Mouse (Mus musculus) neural tube, embryonic 15.5 days (tissue): Measurements from ENCODE around the gene Rack1. TPM values are rescaled to one million over a fixed set of nuclear protein-coding genes. Genes with fewer than 3 reads are reported as not detected.
"Not testable (repeated sequence)": the region's sequence is repeated elsewhere in the genome, so short reads cannot be mapped to it uniquely, and the experiment has no call there.

Experiments
- ATAC-seq: fragments of 200-750 bp; cut with Nextera tagmentation; 2 replicates; pipeline ENCODE4 v1.8.0; 2017; ENCODE audit warnings: mild to moderate bottlenecking, moderate TSS enrichment, moderate library complexity; ENCODE audit not compliant: low FRiP score
- H3K27ac ChIP-seq: fragments of 300-500 bp; sonication (generic); replicated peaks from 2 replicates; pipeline ENCODE4 v1.5.1; 2015; ENCODE audit warnings: mild to moderate bottlenecking, inconsistent platforms
- H3K27me3 ChIP-seq: fragments of 300-500 bp; sonication (generic); replicated peaks from 2 replicates; pipeline ENCODE4 v1.6.1; 2015; ENCODE audit warnings: inconsistent platforms
- H3K36me3 ChIP-seq: fragments of 300-500 bp; sonication (generic); 2 replicates; pipeline ENCODE4 v1.6.1; 2015; ENCODE audit warnings: inconsistent platforms
- H3K4me1 ChIP-seq: fragments of 300-500 bp; sonication (generic); 2 replicates; pipeline ENCODE4 v1.6.1; 2015; ENCODE audit warnings: inconsistent platforms
- H3K4me2 ChIP-seq: fragments of 300-500 bp; sonication (generic); 2 replicates; pipeline ENCODE4 v1.6.1; 2015; ENCODE audit warnings: inconsistent platforms, mild to moderate bottlenecking, moderate library complexity
- H3K4me3 ChIP-seq: fragments of 300-500 bp; sonication (generic); replicated peaks from 2 replicates; pipeline ENCODE4 v1.5.1; 2015; ENCODE audit warnings: mild to moderate bottlenecking, inconsistent platforms
- H3K9ac ChIP-seq: fragments of 300-500 bp; sonication (generic); replicated peaks from 2 replicates; pipeline ENCODE4 v1.6.1; 2015; ENCODE audit warnings: mild to moderate bottlenecking, inconsistent platforms
- H3K9me3 ChIP-seq: fragments of 300-500 bp; sonication (generic); replicated peaks from 2 replicates; pipeline ENCODE4 v1.6.1; 2016; ENCODE audit warnings: inconsistent platforms
- WGBS: fragments of 180-500 bp; shearing (Covaris S2); methylation state at CpG from one replicate; pipeline ENCODE4 v1.1.7; 2015; ENCODE audit warnings: mixed read lengths; 5-methylcytosine and 5-hydroxymethylcytosine counted together
- polyA plus RNA-seq: library from polyadenylated mRNA; unstranded; fragments of >200 nt; fragmentation: Nextera tagmentation; extraction: Ambion mirVana; gene quantifications from 2 replicates; pipeline ENCODE4 v1.2.1, GENCODE M21; 2015

Rack1 gene
- 351 and 459 TPM in 2 replicates for polyA plus RNA-seq

DNA sequence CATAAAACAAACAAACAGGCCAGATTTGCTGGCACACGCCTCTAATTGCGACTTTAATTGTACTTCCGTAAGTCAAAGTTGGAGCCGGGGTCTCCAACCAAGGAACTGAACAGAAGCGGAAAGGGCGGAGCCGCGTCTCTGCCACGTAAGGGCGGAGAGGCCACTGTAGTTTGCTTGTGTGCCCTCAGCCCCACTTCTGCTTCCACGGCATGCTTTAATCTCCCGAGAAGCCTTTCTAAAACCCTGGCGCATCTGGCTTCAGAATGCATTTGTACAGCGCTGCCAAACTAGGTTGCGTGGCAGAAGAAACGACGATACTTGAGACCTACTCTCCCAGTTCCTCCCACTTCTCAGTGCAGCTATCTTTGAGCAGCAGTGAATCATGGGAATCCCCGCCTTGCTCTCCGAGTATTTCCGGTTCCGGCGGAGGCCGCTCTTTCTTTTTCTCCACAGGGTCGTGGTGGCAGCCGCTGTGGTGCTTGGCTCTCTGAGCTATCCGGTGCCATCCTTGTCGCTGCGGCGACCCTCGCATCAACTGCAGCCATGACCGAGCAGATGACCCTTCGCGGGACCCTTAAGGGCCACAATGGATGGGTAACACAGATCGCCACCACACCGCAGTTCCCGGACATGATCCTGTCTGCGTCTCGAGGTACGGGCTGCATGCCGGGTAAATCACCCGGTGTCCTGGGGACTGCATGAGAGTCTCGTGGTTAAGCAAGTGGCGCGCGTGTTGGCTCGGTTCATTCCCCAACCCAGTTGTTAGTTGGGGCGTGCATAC, at the start of gene Rack1:
Rack1 (plus strand) TSS at position 412 of the 781 bp plus-strand sequence.
- H3K4me3 ChIP-seq, result peak within 1 kb of the TSS; percentile 76
- H3K36me3 ChIP-seq, result peaks cover 38% of the 10 kb centered on the region
- ATAC-seq, result peak; percentile 93
- H3K9ac ChIP-seq, result peak within 1 kb of the TSS; percentile 82
- WGBS, result under 1% methylated on average over 47 of the region's 47 CpGs
- H3K27ac ChIP-seq, result peak within 1 kb of the TSS; percentile 98
- peak within 1 kb of the TSS; percentile 92 for H3K4me2 ChIP-seq
- H3K27me3 ChIP-seq, result no peaks in the 10 kb centered on the region
- no peaks in the 10 kb centered on the region for H3K9me3 ChIP-seq
- H3K4me1 ChIP-seq, result peaks cover 46% of the 10 kb centered on the region

DNA sequence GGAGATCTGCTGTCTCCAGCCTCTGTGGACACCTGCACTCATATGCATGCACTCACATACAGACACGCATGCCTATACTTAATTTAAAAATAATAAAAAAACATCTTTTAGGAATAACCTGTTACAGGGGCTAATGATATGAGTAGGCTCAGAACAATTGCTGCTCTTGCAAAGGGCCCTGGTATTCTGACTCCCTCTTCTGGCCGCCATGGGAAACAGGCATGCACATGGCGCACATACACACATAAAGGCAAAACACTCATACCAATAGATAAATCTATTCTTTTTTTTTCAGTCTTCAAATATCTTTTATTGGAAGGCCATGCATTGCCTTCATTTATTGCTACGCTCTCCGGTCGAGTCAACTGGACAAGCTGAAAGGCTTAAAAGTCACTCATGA, 49.7 kb upstream of the Rack1 start:
- Histone ChIP-seq H3K36me3 (no peaks in the 10 kb centered on the region), H3K27me3 (no peaks in the 10 kb centered on the region), H3K4me2 (no peak overlapping the region), H3K4me1 (no peaks in the 10 kb centered on the region), H3K9ac (no peak overlapping the region), H3K9me3 (no peaks in the 10 kb centered on the region), H3K4me3 (no peak overlapping the region), H3K27ac (no peak overlapping the region)
- WGBS, result 94% methylated on average over 6 of the region's 6 CpGs
- no peak for ATAC-seq

DNA sequence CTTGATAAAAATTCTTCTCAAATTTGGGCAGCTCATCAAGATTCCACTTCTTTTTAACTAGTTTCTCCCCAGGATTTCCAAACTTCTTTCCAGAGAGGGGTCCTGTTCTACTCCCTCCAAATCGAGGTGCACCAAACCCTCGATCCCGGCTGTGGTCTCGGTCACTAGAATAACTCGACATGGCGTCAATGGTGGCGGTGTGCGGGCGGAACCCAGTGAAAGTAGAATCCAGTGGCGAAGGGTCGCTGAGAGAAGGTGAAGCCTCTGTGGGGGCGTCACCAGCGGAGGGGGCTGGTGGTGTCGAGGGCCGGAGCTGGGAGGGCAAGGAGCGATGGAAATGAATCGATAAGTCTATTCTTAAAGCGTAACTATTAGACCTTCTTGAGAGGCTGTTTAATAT, 46.6 kb upstream of the Rack1 start:
- not testable (repeated sequence) for H3K4me1 ChIP-seq, H3K4me2 ChIP-seq, ATAC-seq

DNA sequence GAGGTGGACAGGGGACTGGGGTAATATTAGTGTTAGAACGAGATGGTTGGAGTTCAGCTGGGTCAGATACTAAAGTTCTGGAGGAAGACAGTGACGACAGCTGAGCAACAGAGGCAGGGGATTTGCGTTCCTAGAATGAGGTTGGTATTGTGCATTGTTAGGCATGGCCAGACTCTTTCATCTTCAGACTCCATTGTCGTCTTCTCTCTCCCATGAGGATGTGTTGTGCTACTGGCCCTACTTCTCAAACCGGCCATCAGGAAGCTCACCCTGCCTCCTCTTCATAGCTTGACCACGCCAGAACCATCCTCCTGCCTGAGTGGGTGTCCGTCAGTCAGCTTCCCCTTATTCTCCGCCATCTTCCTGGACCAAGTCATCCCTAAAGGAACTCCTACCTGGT, 41.1 kb upstream of the Rack1 start:
- no peaks in the 10 kb centered on the region for H3K36me3 ChIP-seq
- 90% methylated on average over 8 of the region's 8 CpGs for WGBS
- H3K4me1 ChIP-seq, result 0 out of 2 replicates have a peak, but pooled peaks cover 6% of the 10 kb centered on the region
- H3K4me2 ChIP-seq, result no peak overlapping the region
- ATAC-seq, result no peak
- H3K9me3 ChIP-seq, result no peaks in the 10 kb centered on the region
- H3K27ac ChIP-seq, result no peak overlapping the region
- H3K9ac ChIP-seq, result no peak overlapping the region
- H3K27me3 ChIP-seq, result no peaks in the 10 kb centered on the region
- H3K4me3 ChIP-seq, result no peak overlapping the region

More for the DNA sequence above, 46.6 kb upstream of the Rack1 start:
- H3K4me3 ChIP-seq, H3K9me3 ChIP-seq, H3K27ac ChIP-seq, H3K36me3 ChIP-seq, H3K27me3 ChIP-seq, H3K9ac ChIP-seq: not testable (repeated sequence)
- 95% methylated on average over 18 of the region's 18 CpGs for WGBS

DNA sequence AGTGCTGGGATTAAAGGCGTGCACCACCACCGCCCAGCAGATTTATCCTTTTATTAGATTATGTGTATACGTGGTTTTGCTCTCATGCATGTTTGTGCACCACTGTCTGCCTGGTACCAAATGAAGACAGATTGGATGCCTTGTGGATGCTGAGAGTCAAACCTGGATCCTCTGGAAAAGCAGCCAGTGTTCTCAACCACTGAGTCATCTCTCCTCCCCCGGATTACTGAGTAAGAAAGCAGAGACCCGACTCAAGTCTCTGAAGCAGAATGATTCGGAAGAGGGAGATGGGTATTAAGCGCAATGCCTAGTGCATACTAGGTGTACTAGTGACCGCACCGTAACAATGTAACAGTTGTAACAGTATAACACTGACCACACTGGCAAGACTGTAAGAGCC, 36.0 kb upstream of the Rack1 start:
- 95% methylated on average over 9 of the region's 9 CpGs for WGBS

DNA sequence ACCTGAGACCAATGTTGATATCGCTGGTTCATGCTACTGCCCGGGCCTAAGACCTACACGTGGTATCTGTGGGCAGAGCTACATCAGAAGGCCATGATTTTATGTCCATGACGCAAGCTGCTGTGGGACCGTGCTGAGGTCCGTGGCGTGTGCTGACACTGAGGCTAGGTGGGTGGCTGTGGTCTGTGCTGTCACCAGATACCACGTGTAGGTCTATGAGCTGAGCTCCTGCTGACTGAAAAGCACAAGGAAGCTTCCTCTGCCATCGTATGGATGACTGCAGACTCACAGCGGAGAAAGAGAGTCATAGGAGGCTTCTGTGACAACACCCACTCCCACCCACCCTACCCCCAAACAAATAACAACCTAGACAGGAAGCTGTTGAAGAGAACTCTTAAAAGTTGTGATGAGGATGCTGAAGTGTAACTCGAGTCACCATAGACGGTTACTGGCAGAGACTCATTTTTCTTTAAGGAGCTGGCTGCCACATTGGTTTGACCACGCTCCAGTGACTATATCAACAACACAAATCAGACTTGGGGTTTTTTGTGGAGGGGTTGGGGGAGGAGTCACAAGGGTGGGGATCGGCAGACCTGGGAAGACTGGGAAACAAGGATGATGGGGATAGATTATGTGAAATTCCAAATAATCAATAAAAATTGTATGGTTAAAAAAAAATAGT, 32.8 kb upstream of the Rack1 start:
- H3K4me3 ChIP-seq, result no peak overlapping the region
- no peaks in the 10 kb centered on the region for H3K9me3 ChIP-seq
- WGBS, result 90% methylated on average over 14 of the region's 14 CpGs
- H3K4me1 ChIP-seq, result no peaks in the 10 kb centered on the region
- no peak overlapping the region for H3K27ac ChIP-seq
- H3K9ac ChIP-seq, result no peak overlapping the region
- ATAC-seq, result no peak
- H3K4me2 ChIP-seq, result no peak overlapping the region
- H3K27me3 ChIP-seq, result no peaks in the 10 kb centered on the region
- no peaks in the 10 kb centered on the region for H3K36me3 ChIP-seq

More for the DNA sequence above, 36.0 kb upstream of the Rack1 start:
- Histone ChIP-seq H3K9me3 (no peaks in the 10 kb centered on the region), H3K4me3 (no peak overlapping the region), H3K27ac (no peak overlapping the region), H3K36me3 (no peaks in the 10 kb centered on the region), H3K27me3 (no peaks in the 10 kb centered on the region), H3K4me1 (0 out of 2 replicates have a peak, but pooled peaks cover 3% of the 10 kb centered on the region), H3K4me2 (no peak overlapping the region), H3K9ac (no peak overlapping the region)
- ATAC-seq, result no peak

DNA sequence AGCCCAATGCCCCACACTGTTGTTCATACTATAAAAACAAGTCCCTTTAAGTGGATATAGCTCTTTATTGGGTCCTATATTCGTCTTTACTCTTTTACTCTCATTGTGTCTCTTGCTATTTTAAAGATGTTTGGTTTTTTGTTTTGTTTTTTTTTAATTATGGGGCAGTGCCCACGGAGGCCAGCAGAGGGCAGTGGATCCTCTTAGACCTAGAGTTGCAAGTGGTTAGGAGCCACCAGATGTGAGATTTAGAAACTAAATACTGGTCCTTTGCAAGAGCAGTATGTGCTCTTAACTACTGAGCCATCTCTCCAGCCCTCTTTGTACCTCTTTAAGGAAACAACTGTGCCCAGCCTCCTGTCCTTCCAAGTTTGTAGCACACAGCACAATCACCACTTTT, 28.4 kb upstream of the Rack1 start:
- no peaks in the 10 kb centered on the region for H3K27me3 ChIP-seq
- WGBS, result 11% methylated on average over 2 of the region's 2 CpGs
- no peaks in the 10 kb centered on the region for H3K9me3 ChIP-seq
- no peak overlapping the region for H3K27ac ChIP-seq
- ATAC-seq, result no peak
- peaks cover 3% of the 10 kb centered on the region; the same call in 1 of the 2 replicates for H3K4me1 ChIP-seq
- H3K9ac ChIP-seq, result no peak overlapping the region
- no peaks in the 10 kb centered on the region for H3K36me3 ChIP-seq
- no peak overlapping the region for H3K4me3 ChIP-seq
- no peak overlapping the region for H3K4me2 ChIP-seq

DNA sequence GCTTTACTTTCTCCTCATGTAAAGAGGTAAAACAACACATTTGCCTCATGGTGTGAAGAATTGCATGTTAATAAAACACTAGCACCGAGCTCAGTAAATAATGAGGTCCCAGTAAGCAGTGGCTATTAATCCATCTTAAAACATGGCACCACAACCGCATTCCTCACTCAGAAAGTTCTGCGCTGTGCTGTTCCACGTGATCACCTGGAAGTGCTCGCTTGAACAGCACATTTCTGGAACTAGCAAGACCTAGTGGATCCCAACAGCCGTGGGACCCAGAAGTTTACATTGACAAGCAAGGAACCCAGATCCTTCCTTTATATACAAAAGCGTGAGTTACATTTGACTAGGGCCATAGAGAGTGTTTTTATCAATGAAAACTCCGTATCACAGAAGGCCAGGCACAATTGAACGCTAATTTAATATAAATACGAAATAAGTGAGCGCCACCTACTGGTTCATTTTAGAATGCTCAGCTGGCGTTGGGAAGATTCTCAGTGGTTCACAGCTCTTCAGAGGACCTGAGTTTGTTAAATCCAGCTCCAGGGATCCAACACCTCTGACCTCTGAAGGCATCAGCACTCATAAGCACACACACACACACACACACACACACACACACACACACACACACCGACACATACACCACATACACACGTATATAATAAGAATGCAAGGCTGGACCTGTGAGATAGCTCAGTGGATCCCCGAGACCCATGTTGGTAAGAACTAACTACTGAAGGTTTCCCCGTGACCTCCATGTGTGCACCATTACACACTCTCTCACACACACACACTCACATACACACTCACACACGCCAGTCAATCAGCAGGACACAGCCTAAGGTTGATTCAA, 25.5 kb upstream of the Rack1 start:
- peak overlapping the region; percentile 33 for H3K4me2 ChIP-seq
- H3K9me3 ChIP-seq, result no peaks in the 10 kb centered on the region
- H3K4me1 ChIP-seq, result peaks cover 3% of the 10 kb centered on the region; the same call in 1 of the 2 replicates
- WGBS, result 36% methylated on average over 17 of the region's 17 CpGs
- H3K9ac ChIP-seq, result no peak overlapping the region
- ATAC-seq, result peak; percentile 51; the same call in 1 of the 2 replicates
- H3K36me3 ChIP-seq, result no peaks in the 10 kb centered on the region
- H3K27ac ChIP-seq, result no peak overlapping the region
- H3K27me3 ChIP-seq, result no peaks in the 10 kb centered on the region; the same call in 1 of the 2 replicates
- H3K4me3 ChIP-seq, result no peak overlapping the region

DNA sequence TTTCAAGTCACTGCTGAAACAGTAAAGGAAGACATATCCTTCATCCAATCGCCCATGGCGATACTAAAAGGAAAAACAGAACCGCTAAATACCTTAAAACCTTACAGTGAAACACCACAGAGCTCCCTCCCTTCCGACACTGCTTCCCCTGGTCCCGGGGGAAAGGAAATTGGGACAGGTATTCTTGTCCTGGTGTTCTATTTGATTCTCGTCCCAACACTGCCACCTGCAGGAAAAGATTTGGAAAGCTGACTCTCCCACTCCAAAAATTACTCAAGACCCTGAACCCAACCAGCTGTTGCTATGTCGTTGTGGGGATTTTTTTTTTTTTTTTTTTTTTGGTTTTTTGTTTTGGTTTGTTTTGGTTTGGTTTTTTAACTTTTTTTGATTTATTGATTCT, 24.6 kb upstream of the Rack1 start:
- WGBS, result 2% methylated on average over 7 of the region's 7 CpGs
- ATAC-seq, result peak; percentile 62; the same call in 1 of the 2 replicates

DNA sequence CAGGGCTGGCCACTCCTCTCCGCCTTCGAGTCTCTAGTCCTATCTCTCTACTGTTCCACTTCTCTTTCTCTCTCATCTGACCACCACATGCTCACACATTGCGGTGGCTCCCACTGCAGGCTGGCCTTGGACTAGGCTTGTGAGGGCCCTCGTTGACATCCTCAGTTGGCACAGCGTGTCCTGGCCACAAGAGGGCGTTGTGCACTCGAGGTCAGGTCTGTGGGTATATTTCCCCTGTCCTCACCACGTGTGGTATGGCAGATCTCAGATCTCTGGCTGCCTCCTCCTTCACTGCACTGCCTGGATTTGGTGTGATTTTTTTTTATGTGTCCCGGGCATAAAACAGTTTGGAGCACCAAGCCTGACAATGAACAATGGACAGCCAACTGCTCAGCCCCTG, 23.5 kb upstream of the Rack1 start:
- Histone ChIP-seq H3K4me1 (peaks cover 3% of the 10 kb centered on the region; the same call in 1 of the 2 replicates), H3K27me3 (no peaks in the 10 kb centered on the region; the same call in 1 of the 2 replicates), H3K9me3 (no peaks in the 10 kb centered on the region), H3K4me2 (no peak overlapping the region), H3K9ac (no peak overlapping the region), H3K4me3 (no peak overlapping the region), H3K27ac (no peak overlapping the region), H3K36me3 (no peaks in the 10 kb centered on the region)
- 47% methylated on average over 9 of the region's 9 CpGs for WGBS
- ATAC-seq, result no peak

More for the DNA sequence above, 24.6 kb upstream of the Rack1 start:
- Histone ChIP-seq H3K9me3 (no peaks in the 10 kb centered on the region), H3K4me1 (peaks cover 3% of the 10 kb centered on the region; the same call in 1 of the 2 replicates), H3K9ac (no peak overlapping the region), H3K4me3 (0 out of 2 replicates have a peak overlapping the region, but pooled peaks have one; percentile 15), H3K4me2 (peak overlapping the region; percentile 46), H3K27me3 (no peaks in the 10 kb centered on the region; the same call in 1 of the 2 replicates), H3K27ac (no peak overlapping the region), H3K36me3 (no peaks in the 10 kb centered on the region)

DNA sequence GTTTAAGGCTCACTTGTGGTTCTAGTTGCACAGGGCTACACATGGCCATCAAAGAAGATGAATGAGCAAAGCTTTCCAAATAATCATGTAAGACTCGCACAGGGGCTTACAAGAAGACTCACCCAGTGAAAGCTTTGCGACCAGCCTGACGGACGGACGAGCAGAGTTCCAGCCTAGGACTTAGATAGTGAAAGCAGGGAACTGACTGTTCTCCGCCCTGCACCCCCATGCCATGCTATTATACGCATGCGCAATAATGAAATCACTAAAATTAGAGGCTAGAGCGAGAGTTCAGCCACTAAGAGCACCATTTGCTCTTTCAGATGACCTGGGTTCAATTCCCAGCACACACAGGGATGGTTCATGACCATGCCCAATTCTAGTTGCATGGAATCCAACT, 22.8 kb upstream of the Rack1 start:
- no peak overlapping the region for H3K4me3 ChIP-seq
- no peaks in the 10 kb centered on the region; the same call in 1 of the 2 replicates for H3K27me3 ChIP-seq
- no peak overlapping the region for H3K27ac ChIP-seq
- ATAC-seq, result no peak
- H3K4me1 ChIP-seq, result peaks cover 3% of the 10 kb centered on the region; the same call in 1 of the 2 replicates
- no peak overlapping the region for H3K9ac ChIP-seq
- 91% methylated on average over 9 of the region's 9 CpGs for WGBS
- H3K9me3 ChIP-seq, result no peaks in the 10 kb centered on the region
- no peak overlapping the region for H3K4me2 ChIP-seq
- H3K36me3 ChIP-seq, result no peaks in the 10 kb centered on the region
